Mouse (Mus musculus) limb, embryonic 15.5 days (tissue): ENCODE measurements around the gene Slc2a9. TPM values are rescaled to one million over a fixed set of nuclear protein-coding genes. Genes with fewer than 3 reads are reported as not detected.

ENCODE experiments used
- ATAC-seq: fragments of 200-750 bp; cut with Nextera tagmentation; 2 replicates; pipeline ENCODE4 v1.8.0; 2017; ENCODE audit warnings: low read depth, moderate TSS enrichment; ENCODE audit not compliant: insufficient number of reproducible peaks, low FRiP score, low TSS enrichment
- H3K27ac ChIP-seq: fragments of 300-500 bp; sonication (generic); 2 replicates; pipeline ENCODE4 v1.5.1; 2015; ENCODE audit warnings: moderate library complexity, mild to moderate bottlenecking, inconsistent platforms
- H3K27me3 ChIP-seq: fragments of 300-500 bp; sonication (generic); 2 replicates; pipeline ENCODE4 v1.6.1; 2015; ENCODE audit warnings: inconsistent platforms
- H3K36me3 ChIP-seq: fragments of 300-500 bp; sonication (generic); 2 replicates; pipeline ENCODE4 v1.6.1; 2015; ENCODE audit warnings: inconsistent platforms
- H3K4me1 ChIP-seq: fragments of 300-500 bp; sonication (generic); 2 replicates; pipeline ENCODE4 v1.6.1; 2015; ENCODE audit warnings: inconsistent platforms
- H3K4me2 ChIP-seq: fragments of 300-500 bp; sonication (generic); 2 replicates; pipeline ENCODE4 v1.6.1; 2015; ENCODE audit warnings: mild to moderate bottlenecking, inconsistent platforms
- H3K4me3 ChIP-seq: fragments of 300-500 bp; sonication (generic); 2 replicates; pipeline ENCODE4 v1.5.1; 2015; ENCODE audit warnings: mild to moderate bottlenecking, inconsistent platforms
- H3K9ac ChIP-seq: fragments of 300-500 bp; sonication (generic); 2 replicates; pipeline ENCODE4 v1.6.1; 2015; ENCODE audit warnings: inconsistent platforms
- H3K9me3 ChIP-seq: fragments of 300-500 bp; sonication (generic); 2 replicates; pipeline ENCODE4 v1.6.1; 2016; ENCODE audit warnings: inconsistent platforms
- WGBS: fragments of 180-500 bp; shearing (Covaris S2); methylation state at CpG from one replicate; pipeline ENCODE4 v1.1.7; 2015; 5-methylcytosine and 5-hydroxymethylcytosine counted together
- polyA plus RNA-seq: library from polyadenylated mRNA; unstranded; fragments of >200 nt; fragmentation: Nextera tagmentation; extraction: Ambion mirVana; gene quantifications from 2 replicates; pipeline ENCODE4 v1.2.1, GENCODE M21; 2015

Gene Slc2a9
- polyA plus RNA-seq, 1 experiment from 2014 or later = 0.35 TPM

DNA sequence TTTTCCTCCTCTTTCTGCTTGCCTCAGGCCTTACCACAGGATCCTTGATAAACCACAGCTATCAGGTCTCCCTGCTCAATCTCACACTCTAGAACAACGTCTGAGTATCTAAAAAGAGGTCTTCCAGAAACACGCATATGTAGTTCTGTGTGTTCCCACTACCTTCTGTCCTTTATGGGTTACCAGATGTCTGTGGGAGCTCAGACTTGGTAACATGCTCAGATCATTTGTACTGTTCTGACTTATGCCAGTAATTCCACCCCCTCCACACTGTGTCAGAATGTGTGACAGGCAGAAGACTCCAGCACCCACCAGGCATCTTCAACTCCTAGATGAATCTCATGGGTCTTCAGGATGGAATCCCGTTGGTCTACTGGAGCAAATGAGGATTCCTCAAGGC is 146.0 kb downstream of the Slc2a9 start:
- no peak for ATAC-seq
- Histone ChIP-seq H3K9me3 (no peaks in the 10 kb centered on the region), H3K4me3 (no peak overlapping the region), H3K36me3 (no peaks in the 10 kb centered on the region), H3K27ac (no peak overlapping the region), H3K9ac (no peak overlapping the region), H3K27me3 (no peaks in the 10 kb centered on the region), H3K4me1 (no peaks in the 10 kb centered on the region), H3K4me2 (no peak overlapping the region)
- WGBS = 73% methylated on average over 3 of the region's 3 CpGs

DNA sequence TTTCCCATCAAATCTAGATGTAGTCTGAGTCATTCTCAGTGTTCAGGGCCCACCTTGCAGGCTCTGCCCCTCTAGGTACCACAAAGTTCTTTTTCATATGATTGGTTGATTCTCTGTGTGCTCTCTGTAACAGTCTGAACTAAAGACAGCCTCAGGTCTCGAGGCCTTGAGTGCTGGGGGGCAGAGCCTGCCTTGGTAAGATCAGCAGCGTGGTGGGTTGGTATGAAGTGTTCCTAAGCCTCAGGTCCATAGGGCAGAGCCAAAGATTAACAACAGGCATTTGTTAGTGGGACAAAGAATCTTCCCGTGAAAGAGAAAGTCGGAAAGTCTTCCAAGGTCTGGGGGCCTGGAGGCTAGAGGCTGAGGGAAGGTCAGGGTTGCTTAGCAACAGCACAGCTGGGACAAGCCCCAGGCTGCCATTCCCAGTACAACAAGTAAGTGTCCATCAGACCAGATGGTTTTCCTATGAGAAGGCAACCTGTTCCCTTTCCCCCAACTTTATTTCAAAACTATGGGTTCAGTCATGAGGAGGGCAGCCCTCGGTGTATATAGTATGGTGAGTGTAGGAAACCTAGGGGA is 152.5 kb downstream of the Slc2a9 start:
- H3K4me3 ChIP-seq = no peak overlapping the region
- H3K9me3 ChIP-seq = no peaks in the 10 kb centered on the region
- H3K9ac ChIP-seq = no peak overlapping the region
- no peaks in the 10 kb centered on the region for H3K4me1 ChIP-seq
- H3K36me3 ChIP-seq = no peaks in the 10 kb centered on the region
- no peak overlapping the region for H3K4me2 ChIP-seq
- H3K27me3 ChIP-seq = no peaks in the 10 kb centered on the region
- ATAC-seq = no peak
- 45% methylated on average over 5 of the region's 5 CpGs for WGBS
- no peak overlapping the region for H3K27ac ChIP-seq

DNA sequence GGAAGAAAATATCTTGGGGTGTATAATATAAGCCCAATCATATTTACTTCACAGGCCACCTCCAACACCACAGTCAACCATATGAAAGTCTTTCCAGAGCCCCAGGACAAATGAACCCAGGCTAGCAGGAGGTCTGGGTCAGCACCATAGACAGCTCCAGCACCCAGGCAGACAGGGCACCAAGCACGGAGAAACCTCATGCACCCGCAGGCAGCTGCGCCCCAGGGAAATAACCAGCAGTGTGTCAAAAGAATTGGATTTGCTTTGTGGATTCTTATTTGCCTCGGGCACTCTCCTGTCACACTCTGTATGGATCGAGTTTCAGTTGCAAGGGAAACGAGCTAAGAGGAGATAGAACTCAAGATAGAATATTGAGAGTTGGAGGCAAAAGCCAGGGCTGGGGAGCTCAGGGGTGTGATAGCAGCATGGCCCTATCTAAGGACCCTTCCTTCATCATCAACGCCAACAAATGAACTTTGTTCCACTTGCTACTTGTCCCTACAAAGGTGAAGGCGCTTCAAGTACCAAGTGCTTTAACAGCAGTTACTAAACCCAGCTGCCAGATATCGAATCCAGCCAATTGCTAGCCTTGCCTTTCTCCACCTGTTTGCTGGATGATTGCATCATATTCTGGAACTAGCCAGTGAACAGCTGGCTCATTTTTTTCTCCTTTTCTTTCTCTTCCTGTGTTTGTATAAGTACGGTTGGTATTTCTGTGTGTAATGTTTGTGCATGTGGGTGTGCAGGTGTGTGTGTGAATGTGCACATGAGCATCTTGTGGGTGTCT is 156.1 kb downstream of the Slc2a9 start:
- no peak overlapping the region for H3K4me2 ChIP-seq
- no peak overlapping the region for H3K27ac ChIP-seq
- no peaks in the 10 kb centered on the region for H3K9me3 ChIP-seq
- H3K4me3 ChIP-seq = no peak overlapping the region
- no peaks in the 10 kb centered on the region for H3K36me3 ChIP-seq
- no peak overlapping the region for H3K9ac ChIP-seq
- H3K4me1 ChIP-seq = no peaks in the 10 kb centered on the region
- 28% methylated on average over 10 of the region's 10 CpGs for WGBS
- ATAC-seq = no peak
- no peaks in the 10 kb centered on the region for H3K27me3 ChIP-seq

DNA sequence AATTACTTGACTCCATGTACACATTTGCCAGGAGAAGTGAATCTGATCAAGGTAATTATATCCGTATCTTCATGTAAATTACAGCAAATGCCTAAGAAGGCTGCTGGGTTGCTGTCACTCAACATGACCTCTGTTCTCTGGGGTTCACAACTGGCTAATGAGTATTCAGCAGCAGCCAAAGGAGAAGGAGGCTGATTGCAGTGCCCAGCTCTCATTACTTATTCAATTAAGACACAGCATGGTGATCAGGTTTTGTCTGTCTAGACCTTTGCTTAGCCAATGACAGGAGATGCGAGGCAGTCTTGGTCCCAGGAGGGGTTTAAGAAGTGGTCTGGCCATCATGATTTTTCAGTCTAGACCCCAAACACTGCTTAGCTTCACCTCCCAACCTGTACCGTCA is 159.8 kb downstream of the Slc2a9 start:
- Histone ChIP-seq H3K36me3 (no peaks in the 10 kb centered on the region), H3K4me1 (no peaks in the 10 kb centered on the region), H3K27me3 (no peaks in the 10 kb centered on the region), H3K9me3 (no peaks in the 10 kb centered on the region), H3K9ac (no peak overlapping the region), H3K4me3 (no peak overlapping the region), H3K4me2 (no peak overlapping the region), H3K27ac (no peak overlapping the region)
- WGBS = 80% methylated on average over 3 of the region's 3 CpGs
- ATAC-seq = no peak

DNA sequence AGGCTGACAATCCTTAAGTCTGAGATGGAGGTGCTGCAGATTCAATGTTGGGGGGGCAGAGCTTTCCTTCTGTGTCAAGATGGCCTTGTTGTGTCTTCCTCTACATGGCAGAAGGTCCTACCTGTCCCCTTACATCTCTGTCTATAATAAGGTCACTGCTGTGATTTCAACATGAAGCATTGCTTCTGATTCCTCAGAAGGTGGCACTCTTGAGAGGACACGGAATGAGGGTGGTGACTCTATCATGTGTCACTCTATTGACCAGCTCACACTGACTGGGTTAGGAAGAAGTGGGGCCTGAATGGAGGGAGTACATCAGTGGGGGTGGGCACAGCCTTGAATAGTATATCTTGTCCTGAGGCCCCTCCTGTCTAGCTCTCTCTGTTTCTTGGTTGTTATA is 168.4 kb downstream of the Slc2a9 start:
- 44% methylated on average over 1 of the region's 1 CpGs for WGBS
- ATAC-seq = no peak

DNA sequence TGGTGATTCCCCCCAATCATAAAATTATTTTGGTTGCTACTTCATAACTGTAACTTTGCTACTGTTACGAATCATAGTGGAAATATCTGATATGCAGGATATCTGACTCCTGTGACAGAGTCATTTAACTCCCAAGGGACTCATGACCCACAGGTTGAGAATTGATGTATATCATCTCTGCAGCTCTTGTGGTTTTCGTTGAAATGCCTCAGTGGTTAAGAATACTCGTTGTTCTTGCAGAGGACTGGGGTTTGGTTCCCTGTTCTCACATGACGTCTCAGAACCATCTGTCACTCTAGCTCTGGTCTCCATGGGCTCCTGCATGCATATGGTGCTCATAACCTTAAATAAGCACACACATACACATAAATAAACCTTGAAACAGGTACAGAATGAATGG is 169.6 kb downstream of the Slc2a9 start:
- Histone ChIP-seq H3K4me2 (no peak overlapping the region), H3K9ac (no peak overlapping the region), H3K4me3 (no peak overlapping the region), H3K27ac (no peak overlapping the region), H3K9me3 (no peaks in the 10 kb centered on the region), H3K27me3 (no peaks in the 10 kb centered on the region), H3K4me1 (no peaks in the 10 kb centered on the region), H3K36me3 (no peaks in the 10 kb centered on the region)
- WGBS = 70% methylated on average over 4 of the region's 4 CpGs
- no peak for ATAC-seq

More for the DNA sequence above, 168.4 kb downstream of the Slc2a9 start:
- Histone ChIP-seq H3K36me3 (no peaks in the 10 kb centered on the region), H3K9ac (no peak overlapping the region), H3K4me1 (no peaks in the 10 kb centered on the region), H3K9me3 (no peaks in the 10 kb centered on the region), H3K27ac (no peak overlapping the region), H3K27me3 (no peaks in the 10 kb centered on the region), H3K4me3 (no peak overlapping the region), H3K4me2 (no peak overlapping the region)

DNA sequence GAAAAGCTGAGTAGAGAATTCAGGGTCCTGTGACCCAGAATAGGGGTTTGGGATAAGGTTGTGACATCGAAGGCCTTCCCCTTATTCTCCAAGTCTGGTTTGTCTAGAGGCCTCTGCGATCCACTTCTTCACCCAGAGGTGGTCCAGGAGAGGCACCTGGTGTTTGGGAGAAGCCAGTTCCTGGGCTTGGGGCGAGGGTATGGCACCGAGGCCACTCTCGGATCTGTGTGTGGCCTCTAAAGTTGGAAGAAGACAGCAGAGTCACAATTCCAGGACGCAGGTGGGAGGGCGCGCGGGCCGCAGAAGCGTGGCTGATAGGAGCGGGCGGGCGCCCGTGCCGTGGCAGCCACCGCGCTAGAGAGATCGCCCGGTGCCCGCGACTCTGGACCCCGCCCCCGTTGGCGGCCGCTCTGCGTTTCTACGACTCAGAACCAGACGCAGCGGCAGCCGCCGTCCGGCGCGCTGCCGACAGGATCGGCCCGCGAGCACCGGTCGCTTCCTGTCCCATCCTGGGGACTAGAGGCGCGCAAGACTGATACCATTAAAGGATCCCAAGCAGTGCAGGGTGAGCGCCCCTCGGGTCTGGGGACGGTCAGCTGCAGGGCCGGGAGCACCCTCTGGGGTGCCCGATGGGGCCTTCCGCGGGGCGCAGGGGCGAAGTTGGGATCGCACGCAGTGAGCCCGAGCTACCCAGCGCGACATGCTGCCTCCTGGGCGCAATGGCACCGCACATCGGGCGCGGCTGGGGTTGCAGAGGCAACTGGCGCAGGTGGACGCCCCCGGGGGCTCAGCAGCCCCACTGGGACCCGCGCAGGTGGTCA is 183.8 kb downstream of the Slc2a9 start, which contains the start of gene Drd5:
TSS of gene Drd5 (plus strand) at position 402 of the 821 bp plus-strand sequence.
- Histone ChIP-seq H3K4me2 (peak within 1 kb of the TSS; percentile 68), H3K4me3 (peak within 1 kb of the TSS; percentile 37), H3K36me3 (no peaks in the 10 kb centered on the region), H3K4me1 (peaks cover 8% of the 10 kb centered on the region), H3K9ac (no peak within 1 kb of the TSS), H3K9me3 (no peaks in the 10 kb centered on the region), H3K27me3 (peaks cover 52% of the 10 kb centered on the region), H3K27ac (no peak within 1 kb of the TSS)
- no peak for ATAC-seq
- 2% methylated on average over 62 of the region's 67 CpGs for WGBS

DNA sequence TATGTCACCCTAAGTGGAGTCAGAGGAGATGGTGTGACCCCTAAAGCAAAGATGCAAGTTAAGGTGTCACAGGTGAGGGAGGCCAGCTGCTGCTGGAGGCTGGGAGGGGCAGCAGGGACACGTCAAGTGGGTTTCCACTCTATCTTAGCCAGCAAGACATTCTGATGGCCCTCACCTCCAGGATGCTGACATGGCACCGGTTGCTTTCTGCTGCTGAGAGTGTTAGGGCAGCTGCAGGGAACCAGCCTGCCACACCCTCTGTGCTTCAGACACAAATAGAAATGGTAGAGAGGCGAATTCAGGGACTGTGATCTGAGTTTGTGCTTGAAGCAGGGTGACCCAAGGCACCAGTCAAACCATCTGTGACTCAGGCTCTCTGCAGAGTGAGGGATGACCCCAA is 193.1 kb downstream of the Slc2a9 start:
- no peaks in the 10 kb centered on the region for H3K4me1 ChIP-seq
- H3K9me3 ChIP-seq = no peaks in the 10 kb centered on the region
- H3K36me3 ChIP-seq = no peaks in the 10 kb centered on the region
- H3K4me2 ChIP-seq = no peak overlapping the region
- 62% methylated on average over 3 of the region's 3 CpGs for WGBS
- no peak overlapping the region for H3K4me3 ChIP-seq
- H3K27ac ChIP-seq = no peak overlapping the region
- H3K27me3 ChIP-seq = peaks cover 7% of the 10 kb centered on the region; the same call in 1 of the 2 replicates
- ATAC-seq = no peak
- no peak overlapping the region for H3K9ac ChIP-seq

DNA sequence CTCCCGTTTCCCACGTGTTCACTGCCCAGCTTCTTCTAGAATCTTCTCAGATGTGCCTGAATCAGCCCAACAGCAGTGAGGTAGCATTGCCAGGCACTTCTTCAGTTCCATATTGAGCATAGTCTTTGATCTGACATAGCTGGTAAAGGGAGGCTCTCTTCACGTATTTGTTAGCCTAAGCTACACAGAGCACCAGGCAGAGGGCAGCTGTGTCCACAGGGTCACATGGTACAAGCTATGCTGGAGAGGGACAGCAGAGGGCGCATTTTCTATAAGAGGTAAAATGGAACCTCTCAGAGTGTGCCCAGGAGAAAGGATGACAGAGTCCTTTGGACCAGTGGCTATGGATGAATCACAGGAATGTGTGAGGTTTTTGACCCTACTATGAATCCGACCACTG is 194.1 kb downstream of the Slc2a9 start:
- ATAC-seq = no peak

DNA sequence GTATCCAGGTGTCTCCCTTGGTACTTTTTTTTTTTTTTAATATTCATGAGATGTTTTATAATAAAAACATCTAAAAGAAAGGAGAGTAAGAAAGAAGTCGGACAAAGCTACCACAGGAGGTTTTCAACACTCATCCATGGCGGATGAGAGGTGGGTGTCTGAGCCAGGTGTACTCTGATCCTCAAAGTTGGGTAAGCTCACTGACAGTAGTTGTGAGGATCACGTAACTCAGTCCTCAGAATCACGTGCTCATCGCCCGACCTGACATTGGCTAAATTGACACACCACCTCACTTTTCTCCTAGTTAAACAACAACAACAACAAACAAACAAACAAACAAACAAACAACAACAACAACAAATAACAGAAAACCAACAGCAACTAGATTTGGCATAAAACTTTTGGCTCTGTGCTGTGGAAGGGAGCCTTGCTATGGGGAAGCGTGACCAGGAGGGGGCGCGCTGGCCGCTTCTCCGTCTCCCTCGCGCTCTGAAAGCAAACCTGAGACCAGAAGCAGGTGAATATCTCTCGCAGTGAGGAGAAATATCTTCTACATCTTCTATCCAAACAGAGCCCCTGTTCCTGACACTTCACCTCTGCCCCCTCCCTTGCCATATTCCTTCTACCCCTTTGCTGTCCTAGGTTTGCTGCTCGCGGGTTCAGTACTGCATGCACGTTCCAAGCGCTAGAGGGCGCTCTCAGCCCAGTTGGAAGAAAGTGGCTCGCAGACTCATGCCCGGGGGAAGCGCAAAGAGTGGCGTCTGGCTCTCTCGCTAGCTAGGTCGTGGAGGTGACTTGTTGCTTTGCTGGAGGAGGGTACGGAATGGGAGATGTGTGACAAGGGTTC is 195.5 kb downstream of the Slc2a9 start:
- H3K27ac ChIP-seq = no peak overlapping the region
- peaks cover 7% of the 10 kb centered on the region; the same call in 1 of the 2 replicates for H3K27me3 ChIP-seq
- H3K4me1 ChIP-seq = no peaks in the 10 kb centered on the region
- 12% methylated on average over 26 of the region's 26 CpGs for WGBS
- H3K4me2 ChIP-seq = peak overlapping the region; percentile 61
- H3K36me3 ChIP-seq = no peaks in the 10 kb centered on the region
- ATAC-seq = peak; percentile 49; the same call in 1 of the 2 replicates
- no peaks in the 10 kb centered on the region for H3K9me3 ChIP-seq
- no peak overlapping the region for H3K9ac ChIP-seq
- H3K4me3 ChIP-seq = peak overlapping the region; percentile 36

More for the DNA sequence above, 194.1 kb downstream of the Slc2a9 start:
- WGBS = 51% methylated on average over 5 of the region's 5 CpGs
- Histone ChIP-seq H3K27me3 (peaks cover 7% of the 10 kb centered on the region; the same call in 1 of the 2 replicates), H3K9ac (no peak overlapping the region), H3K4me3 (no peak overlapping the region), H3K27ac (no peak overlapping the region), H3K9me3 (no peaks in the 10 kb centered on the region), H3K4me2 (no peak overlapping the region), H3K4me1 (no peaks in the 10 kb centered on the region), H3K36me3 (no peaks in the 10 kb centered on the region)

DNA sequence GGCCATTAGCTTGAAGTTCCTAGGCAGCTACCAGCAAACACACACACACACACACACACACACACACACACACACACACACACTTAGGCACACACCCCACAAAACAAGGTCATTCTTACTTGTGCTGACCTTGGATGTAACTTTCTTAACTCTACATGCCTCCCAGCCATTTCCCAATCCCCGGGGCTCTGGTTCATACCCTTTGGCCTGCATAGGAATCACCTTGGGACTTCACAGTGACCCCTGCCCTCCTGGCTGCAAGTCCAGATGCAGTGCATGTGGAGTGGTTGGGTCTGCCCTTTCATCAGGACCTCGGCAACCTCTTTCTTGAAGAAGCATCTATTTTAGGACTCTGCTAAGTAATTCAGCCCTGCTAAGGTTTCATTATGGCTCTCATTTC is 197.7 kb downstream of the Slc2a9 start:
- no peaks in the 10 kb centered on the region for H3K4me1 ChIP-seq
- no peak for ATAC-seq
- no peak overlapping the region for H3K9ac ChIP-seq
- no peaks in the 10 kb centered on the region for H3K9me3 ChIP-seq
- no peak overlapping the region for H3K27ac ChIP-seq
- no peak overlapping the region for H3K4me3 ChIP-seq
- 60% methylated on average over 2 of the region's 2 CpGs for WGBS
- no peak overlapping the region for H3K4me2 ChIP-seq
- H3K36me3 ChIP-seq = no peaks in the 10 kb centered on the region
- H3K27me3 ChIP-seq = peaks cover 7% of the 10 kb centered on the region; the same call in 1 of the 2 replicates
